Mouse (Mus musculus): ENCODE data around the gene Ttc9b.

Gene Ttc9b

GRCm38 (mm10) chr7:27644471-27644870 lies 9.2 kb upstream of the Ttc9b start:
- DNase-seq = no peak

GRCm38 (mm10) chr7:27646516-27646915 lies 7.2 kb upstream of the Ttc9b start:
- no peak for DNase-seq

GRCm38 (mm10) chr7:27647281-27648002 lies 6.3 kb upstream of the Ttc9b start:
- DNase-seq = no peak

GRCm38 (mm10) chr7:27649723-27650122 lies 4.0 kb upstream of the Ttc9b start:
- DNase-seq = no peak

- DNase-seq = peak; percentile 81
Observed at GRCm38 (mm10) chr7:27650949-27651348, 2.8 kb upstream of the Ttc9b start.

DNA sequence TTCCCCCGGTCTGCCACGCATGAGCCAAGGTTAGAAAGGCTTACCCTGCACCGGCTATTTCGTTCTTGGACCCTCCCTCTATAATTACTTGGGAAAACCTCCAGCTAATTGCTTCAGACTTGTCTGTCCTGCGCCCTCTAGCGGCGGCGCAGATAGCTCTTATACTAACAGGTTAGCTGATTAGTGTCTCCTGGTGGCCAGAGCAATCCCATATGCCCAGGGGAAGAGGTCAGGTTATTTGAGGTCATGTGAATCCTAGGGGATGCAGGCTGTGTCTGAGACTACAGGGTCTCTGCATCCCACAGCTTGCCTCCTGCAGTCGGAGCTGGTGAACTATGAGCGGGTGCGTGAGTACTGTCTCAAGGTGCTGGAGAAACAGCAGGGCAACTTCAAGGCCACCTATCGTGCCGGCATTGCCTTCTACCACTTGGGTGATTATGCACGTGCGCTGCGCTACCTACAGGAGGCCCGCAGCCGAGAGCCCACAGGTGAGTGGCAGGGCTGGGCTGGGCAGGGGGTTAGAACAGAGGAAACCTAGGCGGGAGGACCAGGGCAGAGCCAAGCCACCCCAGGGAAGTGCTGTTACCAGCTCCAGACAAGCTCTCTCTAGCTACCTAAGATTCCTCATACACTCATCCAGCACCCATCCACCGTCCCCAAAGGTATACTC lies 1.0 kb downstream of the Ttc9b start:
- peak; percentile 47 for DNase-seq

- DNase-seq = no peak
Observed at GRCm38 (mm10) chr7:27655545-27655944, 1.8 kb downstream of the Ttc9b start.

- no peak for DNase-seq
Observed at GRCm38 (mm10) chr7:27656600-27656999, 2.9 kb downstream of the Ttc9b start.

DNA sequence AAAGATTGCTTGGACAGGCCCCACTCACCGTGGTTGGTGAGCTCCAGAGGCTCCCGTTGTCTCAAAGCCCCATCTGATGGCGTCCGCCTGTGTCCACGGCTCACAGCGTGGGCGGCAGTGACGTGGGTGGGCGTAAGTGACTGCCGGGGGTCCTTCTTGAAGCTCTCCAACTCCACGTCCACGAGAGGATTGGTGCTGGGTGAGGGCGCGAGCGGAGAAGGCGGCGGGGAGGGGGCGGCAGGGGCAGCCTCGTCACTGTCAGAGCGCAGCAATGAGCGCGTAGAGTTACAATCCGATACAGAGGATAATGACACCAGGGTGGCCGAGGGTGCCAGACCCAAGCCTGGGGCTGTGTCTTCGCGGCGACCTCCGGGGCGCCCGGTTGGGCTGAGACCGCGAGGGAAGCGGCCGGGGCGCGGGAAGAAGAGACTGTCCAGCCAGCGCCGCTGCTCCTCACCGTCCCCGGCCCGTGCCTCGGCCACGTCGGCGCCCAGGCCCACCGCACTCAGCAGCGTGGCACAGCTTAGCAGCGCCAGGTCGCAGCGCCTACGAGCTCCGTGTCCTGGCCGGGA lies 4.2 kb downstream of the Ttc9b start:
- no peak for DNase-seq

- DNase-seq = no peak
Observed at GRCm38 (mm10) chr7:27658712-27659663, 5.3 kb downstream of the Ttc9b start.

DNA sequence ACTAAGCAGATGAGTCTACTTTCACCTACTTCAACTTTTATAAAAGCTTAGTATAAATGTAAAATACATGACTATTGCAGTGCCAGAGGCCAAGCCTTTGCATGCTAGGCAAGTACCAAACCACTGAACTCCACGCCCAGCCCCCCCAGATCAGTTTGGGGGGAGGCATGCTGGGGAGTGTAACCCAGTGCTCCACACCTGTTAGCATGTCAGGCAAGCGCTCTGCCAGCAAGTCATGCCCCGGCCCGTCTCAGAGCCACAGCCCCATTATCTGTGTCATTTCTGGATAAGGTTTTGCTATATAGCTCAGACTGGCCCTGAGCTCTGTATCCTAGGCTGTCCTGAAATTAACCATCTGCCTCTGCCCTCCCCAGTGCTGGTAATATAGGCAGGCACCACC lies 8.3 kb downstream of the Ttc9b start:
- DNase-seq = no peak

DNA sequence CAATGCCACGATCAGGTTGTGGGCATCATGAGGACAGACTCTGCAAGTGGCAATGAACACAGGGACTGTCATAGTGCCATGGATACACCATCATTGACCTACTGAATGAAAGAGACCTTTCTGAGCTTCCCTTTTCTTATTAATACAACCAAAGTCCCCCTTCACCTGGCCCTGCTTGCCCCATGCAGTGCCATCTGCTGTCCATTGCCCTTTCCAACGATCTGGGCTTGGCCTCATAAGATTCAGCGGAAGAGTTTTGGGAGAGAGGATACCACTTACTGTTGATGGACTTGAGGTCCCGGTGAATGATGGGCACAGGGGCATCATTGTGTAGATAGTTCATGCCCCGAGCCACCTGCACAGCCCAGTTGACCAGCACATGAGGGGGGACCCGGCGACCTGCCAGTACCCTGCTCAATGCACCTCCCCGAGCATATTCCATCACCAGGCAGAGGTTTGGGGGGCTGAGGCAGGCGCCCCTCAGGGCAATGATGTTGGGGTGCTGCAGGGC lies 19.4 kb downstream of the Ttc9b start:
- no peak for DNase-seq

GRCm38 (mm10) chr7:27673575-27674131 lies 19.9 kb downstream of the Ttc9b start:
- no peak for DNase-seq

DNA sequence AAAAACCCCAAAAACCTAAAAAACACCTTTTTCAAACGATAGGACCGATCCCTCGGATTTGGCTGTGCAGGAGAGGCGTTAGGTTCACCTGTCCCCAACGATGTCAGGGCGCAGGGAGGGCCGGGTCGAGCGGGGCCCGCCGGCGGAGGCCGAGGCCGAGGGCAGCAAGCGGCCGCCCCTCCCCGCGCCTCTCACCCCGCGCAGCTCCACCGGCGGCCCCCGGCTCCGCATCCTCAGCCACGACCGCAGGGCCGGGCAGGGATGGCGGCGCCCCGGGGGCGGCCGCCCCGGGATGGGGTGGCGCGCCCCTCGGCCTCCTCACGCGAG lies 20.4 kb downstream of the Ttc9b start:
- DNase-seq = no peak

- peak; percentile 93 for DNase-seq
Observed at GRCm38 (mm10) chr7:27674522-27675221, 21.0 kb downstream of the Ttc9b start, which contains the start of gene Map3k10. Gene Map3k10, minus strand, starts transcription at chr7:27674598.

DNA sequence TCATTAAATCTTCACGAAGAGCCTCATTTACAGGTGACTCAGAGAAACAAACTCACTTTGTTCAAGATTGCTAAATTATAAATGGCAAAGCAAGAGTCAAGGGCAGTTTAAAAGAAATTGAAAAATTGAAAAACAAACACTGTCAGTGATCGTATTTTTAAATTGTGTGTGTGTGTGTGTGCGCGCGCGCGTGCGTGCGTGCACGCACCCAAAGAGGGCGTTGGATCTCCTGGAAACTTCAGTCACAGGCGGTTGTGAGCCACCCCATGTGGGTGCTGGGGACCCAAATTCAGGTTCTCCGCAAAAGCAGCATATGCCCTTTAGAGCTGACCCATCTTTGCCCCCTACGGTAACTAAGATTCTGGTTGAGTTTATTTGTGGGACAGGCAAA lies 21.5 kb downstream of the Ttc9b start:
- no peak for DNase-seq

DNA sequence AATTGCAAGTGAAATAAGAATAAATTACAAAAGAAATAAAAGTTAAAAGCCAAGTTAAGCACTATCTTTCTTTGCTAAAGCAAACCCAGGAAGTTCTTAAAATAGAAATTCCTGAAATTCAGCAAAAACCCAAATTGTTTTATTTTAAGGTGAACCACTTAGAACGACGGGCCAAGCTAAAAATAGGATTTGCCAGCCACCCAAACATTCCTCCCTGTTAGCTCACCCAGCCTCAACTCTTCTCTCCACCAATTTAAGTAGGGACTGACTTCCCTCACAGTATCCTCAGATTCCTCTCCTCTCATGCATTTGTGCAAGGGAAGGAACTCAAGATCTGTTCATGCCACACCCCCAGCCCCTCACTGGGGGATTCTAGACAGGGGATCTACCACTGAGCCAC lies 29.5 kb downstream of the Ttc9b start:
- no peak for DNase-seq

DNA sequence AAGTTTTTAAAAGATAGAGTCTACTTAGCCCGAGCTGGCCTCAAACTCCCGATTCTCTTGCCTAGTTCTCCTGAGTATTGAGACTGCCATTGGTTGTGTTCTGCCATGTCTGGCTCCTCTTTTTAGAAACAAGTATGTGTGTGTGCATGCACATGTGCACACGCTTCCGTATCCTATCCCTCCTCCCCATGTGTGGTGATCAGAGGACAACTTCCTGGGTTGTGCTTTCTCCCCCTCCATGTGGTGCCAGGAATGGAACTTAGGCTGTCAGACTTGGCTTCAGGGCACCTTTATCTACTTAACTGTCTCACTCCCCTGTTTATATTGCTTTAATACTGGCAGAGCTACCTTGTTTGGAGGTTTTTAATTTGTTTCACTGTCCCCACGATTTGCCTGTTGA lies 31.5 kb downstream of the Ttc9b start:
- DNase-seq = no peak

- peak; percentile 26 for DNase-seq
Observed at GRCm38 (mm10) chr7:27685681-27686080, 32.0 kb downstream of the Ttc9b start.

- no peak for DNase-seq
Observed at GRCm38 (mm10) chr7:27687043-27687442, 33.3 kb downstream of the Ttc9b start.

GRCm38 (mm10) chr7:27687836-27688235 lies 34.1 kb downstream of the Ttc9b start:
- DNase-seq = no peak

DNA sequence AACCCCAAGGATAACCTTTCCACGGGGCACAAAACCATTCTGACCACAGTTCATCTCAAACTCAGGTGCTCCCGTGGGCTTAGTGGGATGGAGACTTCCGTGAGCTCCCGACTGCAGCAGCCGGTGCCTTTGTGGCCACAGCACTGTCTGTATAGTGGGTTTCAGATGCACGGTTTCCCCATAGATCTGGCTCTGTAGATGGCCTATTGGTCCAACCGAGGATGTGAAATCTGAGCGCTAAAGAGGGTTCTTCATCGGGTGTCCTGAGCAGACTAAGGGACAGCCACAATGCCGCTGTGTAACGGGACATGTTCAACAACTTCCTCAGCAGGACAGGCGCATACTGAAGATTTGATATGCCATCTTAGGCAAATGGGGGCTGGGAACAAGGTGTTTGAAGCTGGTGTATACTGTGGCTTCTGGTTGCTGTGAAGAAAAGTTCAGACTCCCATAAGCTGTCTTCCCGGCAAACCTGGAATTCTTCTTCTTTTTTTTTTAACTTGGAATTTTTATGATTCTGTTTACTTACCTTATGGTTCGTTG lies 34.6 kb downstream of the Ttc9b start:
- DNase-seq = no peak
